Mouse (Mus musculus) lung, adult 2 months (tissue): ENCODE results near the gene Zcchc13.

Experiments used
- CTCF ChIP-seq: fragments of 200-500 bp; IDR thresholded peaks from 2 replicates; pipeline ENCODE4 v1.5.1; 2011; ENCODE audit warnings: mild to moderate bottlenecking, low read length, control low read depth; ENCODE audit not compliant: insufficient read depth
- POLR2A ChIP-seq: fragments of 200-500 bp; IDR thresholded peaks from 2 replicates; pipeline ENCODE4 v1.6.1; 2011; ENCODE audit warnings: low read depth, mild to moderate bottlenecking, control low read depth, low read length, borderline replicate concordance; ENCODE audit errors: extremely low read depth

GRCm38 (mm10) chrX:103624426-103625168 lies 5.8 kb upstream of the Zcchc13 start:
- no peak for TF ChIP-seq POLR2A
- TF ChIP-seq CTCF, result no peak
